Mouse (Mus musculus) ZHBTc4 (cell line): ENCODE data around the gene Slamf1.
A peak's percentile ranks its signal among the peaks of the same experiment; 100 is the strongest.
"Not testable (repeated sequence)": the region's sequence is repeated elsewhere in the genome, so short reads cannot be mapped to it uniquely, and the experiment has no call there.

Experiments used
- DNase-seq: peaks from one replicate; pipeline ENCODE4 v3.0.0-alpha.2; 2011; ENCODE audit warnings: low read depth, low spot score

The Slamf1 gene

GRCm38 (mm10) chr1:171799648-171800047 lies 32.7 kb downstream of the Slamf1 start:
- no peak for DNase-seq

GRCm38 (mm10) chr1:171811048-171811447 lies 44.1 kb downstream of the Slamf1 start:
- not testable (repeated sequence) for DNase-seq

- peak; percentile 76 for DNase-seq
Observed at GRCm38 (mm10) chr1:171815545-171816439, 48.9 kb downstream of the Slamf1 start.

- DNase-seq, result no peak
Observed at GRCm38 (mm10) chr1:171816991-171817390, 50.1 kb downstream of the Slamf1 start.

GRCm38 (mm10) chr1:171821331-171821730 lies 54.4 kb downstream of the Slamf1 start:
- peak; percentile 76 for DNase-seq

GRCm38 (mm10) chr1:171825462-171825861 lies 58.5 kb downstream of the Slamf1 start:
- peak; percentile 51 for DNase-seq

GRCm38 (mm10) chr1:171826164-171826563 lies 59.2 kb downstream of the Slamf1 start:
- DNase-seq, result peak; percentile 55

GRCm38 (mm10) chr1:171827674-171828073 lies 60.7 kb downstream of the Slamf1 start:
- DNase-seq, result peak; percentile 7

GRCm38 (mm10) chr1:171839488-171839887 lies 72.6 kb downstream of the Slamf1 start, which contains the start of gene Cd84:
TSS of gene Cd84 (plus strand) at chr1:171839697.
- no peak for DNase-seq

- DNase-seq, result no peak
Observed at GRCm38 (mm10) chr1:171840450-171841023, 73.6 kb downstream of the Slamf1 start.

GRCm38 (mm10) chr1:171845035-171845754 lies 78.3 kb downstream of the Slamf1 start:
- no peak for DNase-seq

GRCm38 (mm10) chr1:171848201-171848600 lies 81.3 kb downstream of the Slamf1 start:
- no peak for DNase-seq

GRCm38 (mm10) chr1:171848757-171849156 lies 81.8 kb downstream of the Slamf1 start:
- DNase-seq, result no peak

GRCm38 (mm10) chr1:171849454-171849853 lies 82.5 kb downstream of the Slamf1 start:
- no peak for DNase-seq
